Mouse (Mus musculus) heart, adult 2 months (tissue): Measurements from ENCODE around the gene Prdm15.

Experiments used
- EP300 ChIP-seq: fragments of 200-500 bp; IDR thresholded peaks from 2 replicates; pipeline ENCODE4 v1.6.1; 2011; ENCODE audit warnings: low read depth, low read length, control low read depth; ENCODE audit not compliant: insufficient read depth
- POLR2A ChIP-seq: fragments of 200-500 bp; IDR thresholded peaks from 2 replicates; pipeline ENCODE4 v1.6.1; 2011; ENCODE audit warnings: mild to moderate bottlenecking, low read depth, low read length, control low read depth; ENCODE audit not compliant: insufficient read depth

DNA sequence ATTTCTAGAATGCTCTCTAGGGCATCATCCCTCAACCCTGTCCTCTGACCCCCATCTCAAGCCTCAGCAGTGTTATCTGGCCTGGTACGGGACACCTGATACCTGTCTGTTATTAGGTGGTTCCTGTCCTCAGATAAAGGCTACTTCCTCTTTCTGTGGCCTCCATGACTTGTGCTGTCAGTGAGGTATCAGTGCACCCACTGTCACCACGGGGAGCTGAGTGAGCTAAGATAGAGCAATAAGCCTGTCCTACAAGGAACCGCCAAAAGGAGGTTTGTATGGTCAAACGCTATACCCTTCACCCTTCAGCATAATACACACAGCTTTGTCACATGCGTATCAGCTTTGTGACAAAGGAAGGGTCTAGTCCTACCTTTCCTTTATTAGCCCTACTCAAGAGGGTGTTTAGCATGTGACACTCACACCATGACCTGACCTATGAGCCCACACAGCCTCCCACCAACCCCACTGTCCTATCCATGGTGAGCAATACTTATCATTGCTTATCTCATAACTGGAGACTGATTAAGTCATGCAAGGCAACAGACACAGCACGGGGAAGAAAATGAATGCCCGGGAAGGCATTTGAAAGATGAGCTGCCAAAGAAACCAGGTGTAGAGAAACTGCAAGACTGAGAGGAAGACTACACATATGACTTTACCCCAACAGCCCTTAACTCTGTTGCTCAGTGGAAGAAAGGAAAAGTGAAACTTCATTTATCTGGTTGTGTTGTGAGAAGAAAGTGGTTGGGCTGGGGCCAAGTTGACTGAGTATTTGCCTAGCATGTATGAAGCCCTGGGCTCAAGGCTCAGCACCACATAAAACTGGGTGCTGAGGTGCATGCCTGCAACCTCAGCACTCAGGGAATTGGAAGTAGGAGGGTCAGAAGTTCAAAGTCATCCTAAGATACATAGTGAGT is 53.4 kb downstream of the Prdm15 start:
- TF ChIP-seq POLR2A, result no peak
- TF ChIP-seq EP300, result no peak
